Mouse (Mus musculus): ENCODE data around the gene Kcnk6.
A peak's percentile ranks its signal among the peaks of the same experiment; 100 is the strongest.

The Kcnk6 gene

GRCm38 (mm10) chr7:29232247-29233013 is at the start of gene Kcnk6:
TSS of gene Kcnk6 (minus strand) at chr7:29232515.
- peak; percentile 36 for DNase-seq (ENCODE audit: inconsistent ontology term)

DNA sequence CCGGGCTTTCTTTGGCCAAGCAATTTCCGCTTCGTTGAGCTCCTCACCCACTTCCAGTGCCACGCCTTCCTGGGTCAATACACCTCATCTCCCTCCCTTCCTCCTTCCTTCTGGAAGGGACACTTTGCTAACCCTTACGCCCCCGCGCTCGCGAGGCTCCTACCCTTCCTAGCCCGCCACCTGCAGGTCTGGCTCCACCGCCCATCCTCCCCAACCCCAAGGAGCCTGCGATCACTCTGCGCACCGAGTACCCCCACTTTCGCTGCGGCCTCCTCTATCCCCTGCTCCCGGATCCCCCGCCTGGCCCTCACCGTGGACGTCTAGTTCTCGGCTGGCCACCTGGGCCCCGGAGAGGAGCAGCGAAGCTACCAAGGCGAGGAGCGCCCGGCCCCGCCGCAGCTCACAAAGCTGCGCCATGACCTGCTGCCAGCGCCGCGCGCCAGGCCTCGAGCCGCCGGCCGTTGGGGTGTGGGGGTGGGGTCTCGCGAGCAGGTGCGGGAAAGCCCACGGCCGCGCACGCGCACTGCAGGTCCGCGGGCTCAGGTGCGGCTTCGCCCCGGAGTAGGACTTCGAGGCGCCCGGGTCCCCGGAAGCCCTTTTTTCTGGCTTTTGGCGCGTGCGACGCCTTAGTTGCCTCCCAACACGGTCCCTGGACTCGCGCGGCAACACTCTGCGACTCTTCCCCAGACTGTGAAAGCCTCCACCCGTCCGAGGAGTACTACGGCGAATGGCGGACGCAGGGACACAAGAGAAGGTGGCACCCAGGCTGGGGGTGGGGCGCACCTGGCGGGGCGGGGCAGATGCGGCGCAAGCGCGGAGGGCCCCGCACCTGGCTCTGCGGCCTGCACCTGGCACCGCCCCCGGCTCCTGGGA is 49.1 kb upstream of the Kcnk6 start, which contains the start of gene Spint2:
Gene Spint2 (minus strand): TSS at position 712 of the 873 bp plus-strand sequence.
- DNase-seq (ENCODE audit: inconsistent ontology term), result peak; percentile 77

GRCm38 (mm10) chr7:29280801-29281200 is 48.5 kb upstream of the Kcnk6 start:
- DNase-seq (ENCODE audit: inconsistent ontology term), result no peak

DNA sequence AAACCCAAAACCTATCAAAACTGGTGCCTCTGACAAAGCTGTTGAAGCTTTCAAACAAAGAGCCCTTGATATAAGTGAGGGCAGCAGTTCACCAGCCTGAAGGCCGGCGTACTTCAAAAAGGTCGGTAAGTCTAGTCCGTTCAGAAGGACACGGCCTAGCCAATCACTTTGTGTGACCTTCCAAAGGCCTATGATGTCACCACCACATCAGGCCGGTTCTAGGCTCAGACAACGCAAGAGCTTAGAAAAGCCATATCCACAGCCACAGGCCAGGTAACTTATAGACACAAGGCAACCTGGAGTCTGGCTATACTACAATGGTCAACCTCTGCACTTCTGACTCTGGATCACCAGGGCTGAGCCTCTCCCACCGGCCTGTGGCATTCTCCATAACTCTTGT is 47.6 kb upstream of the Kcnk6 start:
- no peak for DNase-seq (ENCODE audit: inconsistent ontology term)

DNA sequence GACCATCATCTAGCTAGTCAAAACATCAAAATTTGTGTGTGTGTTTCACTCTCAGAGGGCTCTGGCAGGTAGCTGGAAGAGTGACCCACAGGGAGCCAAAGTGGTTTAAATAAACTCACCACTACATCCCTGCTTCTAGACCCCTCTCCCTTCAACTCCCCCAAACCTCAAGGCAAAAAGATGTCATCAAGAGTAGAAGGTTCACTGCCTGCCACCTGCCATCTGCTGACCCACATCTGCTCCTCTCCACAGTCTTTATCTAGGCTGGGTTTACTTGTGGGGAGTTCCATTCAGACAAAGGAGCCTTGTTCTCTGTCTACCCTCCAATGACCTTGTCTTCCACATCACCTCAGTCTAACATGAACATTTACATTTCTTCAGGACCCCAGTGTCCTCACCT is 46.9 kb upstream of the Kcnk6 start:
- DNase-seq (ENCODE audit: inconsistent ontology term), result no peak

GRCm38 (mm10) chr7:29277510-29277909 is 45.2 kb upstream of the Kcnk6 start:
- no peak for DNase-seq (ENCODE audit: inconsistent ontology term)

GRCm38 (mm10) chr7:29276715-29277114 is 44.4 kb upstream of the Kcnk6 start:
- DNase-seq (ENCODE audit: inconsistent ontology term), result no peak

GRCm38 (mm10) chr7:29271687-29272465 is 39.6 kb upstream of the Kcnk6 start:
- no peak for DNase-seq (ENCODE audit: inconsistent ontology term)

- no peak for DNase-seq (ENCODE audit: inconsistent ontology term)
Measured at GRCm38 (mm10) chr7:29270445-29270844, 38.1 kb upstream of the Kcnk6 start.

DNA sequence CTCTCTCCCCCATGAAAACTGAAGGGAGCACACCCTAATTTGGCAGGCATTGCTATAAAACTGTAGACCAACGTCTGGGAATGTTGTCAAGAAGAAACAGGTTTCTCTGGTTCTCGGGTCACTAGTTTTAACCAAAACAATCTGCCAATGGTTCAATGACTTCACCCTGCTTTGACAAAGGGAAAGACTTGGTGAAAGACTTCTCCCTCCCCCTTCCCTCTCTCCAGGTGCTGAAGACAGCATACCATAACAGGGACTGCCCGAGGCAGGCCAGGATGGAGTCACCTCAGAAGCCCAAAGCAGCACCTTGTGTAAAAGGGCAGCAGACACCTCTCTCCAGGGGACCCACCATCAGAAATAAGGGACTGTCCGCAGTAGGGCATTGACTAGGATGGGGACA is 34.6 kb upstream of the Kcnk6 start:
- no peak for DNase-seq (ENCODE audit: inconsistent ontology term)

- DNase-seq (ENCODE audit: inconsistent ontology term), result no peak
Measured at GRCm38 (mm10) chr7:29265636-29266035, 33.3 kb upstream of the Kcnk6 start.

DNA sequence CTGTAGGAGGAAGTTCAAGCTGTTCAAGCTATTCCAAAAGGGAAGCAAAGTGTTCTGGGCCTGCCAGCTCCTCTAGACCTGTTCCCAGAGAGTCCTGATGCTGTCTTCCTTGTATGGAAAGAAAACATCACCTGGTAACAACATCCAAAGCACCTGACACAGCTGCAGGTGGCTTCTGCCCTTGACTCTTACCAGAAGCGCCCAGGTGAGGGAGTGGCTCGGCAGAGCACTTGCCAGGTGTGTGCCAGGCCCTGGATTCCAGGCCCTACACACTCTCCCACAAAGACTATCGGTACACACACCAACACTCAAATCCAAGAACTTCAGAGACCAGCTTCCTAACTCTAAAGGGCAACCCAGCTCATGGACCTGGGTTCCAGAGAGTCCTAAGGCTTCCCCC is 31.5 kb upstream of the Kcnk6 start:
- no peak for DNase-seq (ENCODE audit: inconsistent ontology term)

GRCm38 (mm10) chr7:29262151-29262550 is 29.8 kb upstream of the Kcnk6 start:
- no peak for DNase-seq (ENCODE audit: inconsistent ontology term)

DNA sequence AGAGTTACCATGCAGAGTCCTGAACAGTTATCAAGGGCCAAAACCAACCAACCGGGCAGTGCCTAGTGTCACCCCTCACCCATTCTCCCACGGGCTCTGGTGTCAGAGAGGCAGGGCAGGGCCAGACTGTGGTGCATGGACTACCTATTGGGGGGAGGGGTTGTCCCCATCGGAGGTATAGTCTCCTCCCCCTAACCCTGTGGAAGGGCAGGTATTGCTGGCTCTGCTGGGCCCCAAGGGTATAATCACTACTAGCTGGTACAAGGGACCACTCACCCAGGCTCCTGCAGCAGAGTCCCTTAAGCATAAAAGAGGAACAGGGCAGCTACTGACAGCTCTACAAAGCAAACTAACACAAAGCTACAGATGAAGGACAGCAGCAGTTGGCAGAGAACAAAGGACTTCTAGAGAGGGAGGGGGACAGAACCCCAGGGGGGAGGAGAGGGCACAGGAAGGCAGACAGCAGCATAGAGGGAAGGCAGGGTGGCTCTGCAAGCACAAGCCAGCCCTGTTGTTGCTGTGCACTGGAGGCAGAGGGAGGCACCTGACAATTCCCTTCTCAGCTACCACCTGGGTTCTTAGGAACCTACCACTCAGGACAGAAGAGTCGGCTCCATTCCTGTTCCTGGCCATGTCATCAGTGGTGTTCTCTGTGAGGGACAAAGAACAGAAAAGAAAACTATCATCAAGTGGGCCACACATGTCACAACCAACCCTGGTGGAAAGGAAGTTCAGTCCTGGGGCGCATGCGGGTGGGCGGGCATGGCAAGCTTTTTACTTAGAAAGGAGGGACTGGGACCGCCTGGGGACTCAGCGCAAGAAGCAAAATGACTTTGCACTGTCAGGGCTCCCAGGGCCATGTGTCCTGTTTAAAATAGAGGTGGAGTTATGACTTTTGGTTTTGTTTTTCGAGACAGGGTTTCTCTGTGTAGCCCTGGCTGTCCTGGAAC is 27.7 kb upstream of the Kcnk6 start:
- DNase-seq (ENCODE audit: inconsistent ontology term), result no peak

DNA sequence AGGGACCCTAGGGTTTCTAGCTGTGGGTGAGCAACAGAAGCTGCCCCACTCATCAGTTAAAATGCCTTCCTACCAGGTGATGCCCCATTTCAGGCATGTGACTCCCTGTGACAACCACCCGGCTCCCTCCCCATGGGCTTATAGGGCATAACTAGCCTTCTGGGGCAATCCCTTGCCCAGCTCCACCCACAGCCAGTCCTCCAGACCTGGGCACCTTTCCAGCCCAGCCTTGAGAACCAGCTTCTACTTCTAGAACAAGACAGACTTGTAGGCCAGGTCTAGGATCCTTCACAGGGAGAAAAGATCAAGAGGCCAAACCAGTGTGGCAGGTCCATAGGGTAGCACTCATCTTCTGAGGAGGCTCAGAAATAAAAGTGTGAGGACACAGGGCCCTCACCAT is 25.1 kb upstream of the Kcnk6 start:
- DNase-seq (ENCODE audit: inconsistent ontology term), result no peak

- DNase-seq (ENCODE audit: inconsistent ontology term), result no peak
Measured at GRCm38 (mm10) chr7:29255875-29256274, 23.6 kb upstream of the Kcnk6 start.

DNA sequence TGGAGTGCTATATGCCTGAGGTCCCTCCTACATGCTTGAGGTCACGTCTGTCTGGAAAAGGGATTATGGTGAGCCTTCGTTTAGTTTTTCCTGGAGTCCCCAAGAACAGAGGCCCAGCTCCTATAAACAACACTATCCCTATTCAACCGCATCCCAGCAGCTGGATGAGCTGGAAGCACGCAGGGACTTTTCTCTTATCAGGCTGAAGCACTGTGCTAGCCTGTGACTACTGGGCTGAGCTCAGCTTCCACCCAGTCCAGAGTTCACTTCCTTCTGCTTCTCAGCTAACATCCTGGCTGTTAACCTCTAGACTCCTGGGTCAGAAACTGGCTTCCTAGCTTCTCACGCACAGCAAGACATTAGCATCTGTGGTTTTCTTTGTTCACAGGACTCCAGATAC is 21.5 kb upstream of the Kcnk6 start:
- DNase-seq (ENCODE audit: inconsistent ontology term), result no peak

DNA sequence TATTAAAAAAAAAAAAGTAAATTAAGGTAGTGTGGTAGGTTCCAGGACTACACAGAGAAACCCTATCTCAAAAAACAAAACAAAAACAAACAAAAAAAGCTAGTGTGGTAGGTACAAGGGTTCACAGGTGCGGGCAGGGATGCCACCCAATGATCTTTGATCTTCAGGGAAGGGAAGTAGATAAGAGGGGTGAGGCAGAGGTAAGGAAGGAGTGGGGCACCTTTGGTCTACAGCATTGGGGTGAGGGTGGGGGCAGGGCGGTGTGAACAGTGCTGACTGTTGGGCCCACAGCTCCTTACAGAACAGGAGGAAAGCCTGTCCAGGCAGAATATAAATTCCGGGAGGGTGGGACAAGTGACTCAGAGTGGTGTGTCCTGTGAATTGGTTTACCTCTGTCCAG is 18.9 kb upstream of the Kcnk6 start:
- no peak for DNase-seq (ENCODE audit: inconsistent ontology term)

GRCm38 (mm10) chr7:29248261-29248841 is 16.0 kb upstream of the Kcnk6 start, which contains the start of gene 2200002D01Rik:
TSS of gene 2200002D01Rik (minus strand) at chr7:29248466.
- peak; percentile 79 for DNase-seq (ENCODE audit: inconsistent ontology term)

DNA sequence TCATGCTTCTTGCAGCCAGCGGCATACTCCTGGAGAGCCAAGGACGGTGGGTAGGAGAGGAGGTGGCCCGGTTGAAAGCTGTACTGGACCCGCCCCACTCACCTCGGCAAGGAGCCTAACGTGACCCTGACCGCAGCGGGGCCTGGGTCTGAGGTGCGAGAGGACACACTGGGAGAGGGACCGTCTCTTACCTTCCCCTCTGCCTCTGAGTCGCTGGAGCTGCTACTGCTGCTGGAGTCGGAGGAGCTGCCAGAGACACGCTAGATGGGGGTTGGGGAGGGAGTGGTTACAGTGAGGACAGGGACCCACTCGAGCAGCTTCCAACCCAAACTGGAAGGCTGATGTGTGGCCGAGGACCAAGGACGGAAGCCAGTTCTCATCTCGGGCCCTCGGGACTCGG is 15.4 kb upstream of the Kcnk6 start:
- peak; percentile 20 for DNase-seq (ENCODE audit: inconsistent ontology term)
